Mouse (Mus musculus): ENCODE results near the gene Nudt3. TPM values are rescaled to one million over a fixed set of nuclear protein-coding genes. Genes with fewer than 3 reads are reported as not detected.
A peak's percentile ranks its signal among the peaks of the same experiment; 100 is the strongest.

Nudt3 gene
- polyA plus RNA-seq, 1 experiment from 2014 or later, result 37.2 TPM

DNA sequence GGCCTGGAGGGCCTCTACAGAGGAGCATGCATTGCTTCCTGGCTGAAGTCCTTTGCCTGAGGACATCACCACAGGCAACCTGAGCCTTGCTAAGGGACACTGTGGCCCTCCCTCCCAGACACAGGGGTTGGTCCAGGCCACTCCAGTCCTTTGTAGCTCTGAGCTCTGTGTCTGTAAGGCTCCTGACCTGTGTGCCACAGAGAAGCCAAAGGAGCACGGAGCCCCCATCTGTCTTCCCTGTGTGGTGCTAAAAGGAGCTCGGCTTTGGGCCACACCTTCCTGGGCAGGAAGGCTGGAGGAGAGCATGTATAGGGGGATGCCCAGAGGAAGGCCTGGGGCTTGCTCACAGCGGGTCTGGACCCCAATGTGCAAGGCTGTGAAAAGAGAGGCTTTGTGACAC, 81.3 kb downstream of the Nudt3 start:
- no peak overlapping the region for H3K27ac ChIP-seq (replicated peaks; ENCODE audit: low read depth, low read length)
- no peaks in the 10 kb centered on the region for H3K9me3 ChIP-seq (replicated peaks; ENCODE audit: control insufficient read depth, low read length)
- no peaks in the 10 kb centered on the region for H3K27me3 ChIP-seq (ENCODE audit: control insufficient read depth, insufficient read depth, low read length)
- no peaks in the 10 kb centered on the region for H3K36me3 ChIP-seq (replicated peaks; ENCODE audit: control insufficient read depth, insufficient read depth, low read depth, low read length)
- ATAC-seq (replicated peaks; ENCODE audit: insufficient number of reproducible peaks, low FRiP score, low TSS enrichment, low read depth) (no peak), DNase-seq (ENCODE audit: low spot score) (no peak)
- peaks cover 3% of the 10 kb centered on the region; the same call in 1 of the 2 replicates for H3K4me1 ChIP-seq (ENCODE audit: control insufficient read depth, insufficient read depth, low read length)
- H3K9ac ChIP-seq (replicated peaks; ENCODE audit: low read length), result no peak overlapping the region
- H3K4me2 ChIP-seq (ENCODE audit: low read depth, low read length), result no peak overlapping the region
- no peak overlapping the region for H3K4me3 ChIP-seq (ENCODE audit: low read depth, low read length)
- 78% methylated on average over 3 of the region's 3 CpGs for WGBS

DNA sequence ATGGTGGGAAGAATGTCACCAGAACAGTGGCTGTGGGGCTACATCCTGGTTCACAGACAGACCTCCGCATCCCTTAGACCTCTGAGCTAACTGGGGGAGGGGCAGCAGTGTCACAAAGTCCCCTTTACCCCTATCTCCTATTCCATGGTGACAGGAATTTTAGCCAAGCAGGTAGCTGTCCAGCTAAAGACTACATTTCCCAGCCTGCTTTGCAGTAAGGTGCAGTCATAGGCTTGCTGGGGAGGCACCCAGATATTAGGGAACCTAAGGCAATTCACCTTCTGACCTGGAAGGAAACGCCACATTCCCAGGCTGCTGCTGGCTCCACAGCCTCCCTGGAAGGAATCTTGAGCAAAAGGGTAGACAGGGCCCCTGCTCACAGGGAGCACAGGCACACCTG, 82.0 kb downstream of the Nudt3 start:
- no peak overlapping the region for H3K9ac ChIP-seq (replicated peaks; ENCODE audit: low read length)
- WGBS, result 53% methylated on average over 2 of the region's 2 CpGs
- H3K9me3 ChIP-seq (replicated peaks; ENCODE audit: control insufficient read depth, low read length), result no peaks in the 10 kb centered on the region
- peaks cover 3% of the 10 kb centered on the region; the same call in 1 of the 2 replicates for H3K4me1 ChIP-seq (ENCODE audit: control insufficient read depth, insufficient read depth, low read length)
- H3K27me3 ChIP-seq (ENCODE audit: control insufficient read depth, insufficient read depth, low read length), result no peaks in the 10 kb centered on the region
- no peak for DNase-seq (ENCODE audit: low spot score)
- no peak overlapping the region for H3K4me3 ChIP-seq (ENCODE audit: low read depth, low read length)
- no peak overlapping the region for H3K27ac ChIP-seq (replicated peaks; ENCODE audit: low read depth, low read length)
- no peak overlapping the region for H3K4me2 ChIP-seq (ENCODE audit: low read depth, low read length)
- H3K36me3 ChIP-seq (replicated peaks; ENCODE audit: control insufficient read depth, insufficient read depth, low read depth, low read length), result no peaks in the 10 kb centered on the region
- ATAC-seq (replicated peaks; ENCODE audit: insufficient number of reproducible peaks, low FRiP score, low TSS enrichment, low read depth), result no peak

DNA sequence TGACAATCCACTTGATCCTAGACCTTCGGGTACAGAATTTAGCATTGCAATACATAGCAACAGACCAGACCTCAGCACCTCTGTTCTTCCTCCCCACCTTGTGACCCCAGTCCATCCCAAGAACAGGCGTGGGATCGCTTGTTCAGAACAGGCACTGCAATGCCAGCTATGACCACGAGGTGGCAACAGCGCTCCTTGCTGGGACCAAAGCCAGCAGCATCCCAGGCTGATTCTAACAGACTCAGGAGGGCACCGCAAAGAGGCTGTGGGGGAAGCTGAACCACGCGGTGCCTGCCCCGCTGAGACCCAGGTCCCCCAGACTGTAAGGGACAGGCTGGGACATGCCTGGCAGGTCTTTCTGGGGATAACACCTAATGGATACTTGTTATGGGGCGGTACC, 88.6 kb downstream of the Nudt3 start:
- Histone ChIP-seq H3K36me3 (replicated peaks; ENCODE audit: control insufficient read depth, insufficient read depth, low read depth, low read length) (no peaks in the 10 kb centered on the region), H3K4me2 (ENCODE audit: low read depth, low read length) (no peak overlapping the region; the same call in 1 of the 2 replicates), H3K4me3 (ENCODE audit: low read depth, low read length) (no peak overlapping the region)

GRCm38 (mm10) chr17:27533354-27533753, 89.9 kb downstream of the Nudt3 start:
- Histone ChIP-seq H3K4me2 (ENCODE audit: low read depth, low read length) (no peak overlapping the region), H3K4me3 (ENCODE audit: low read depth, low read length) (no peak overlapping the region), H3K27ac (replicated peaks; ENCODE audit: low read depth, low read length) (no peak overlapping the region), H3K27me3 (ENCODE audit: control insufficient read depth, insufficient read depth, low read length) (no peaks in the 10 kb centered on the region), H3K9ac (replicated peaks; ENCODE audit: low read length) (no peak overlapping the region), H3K4me1 (ENCODE audit: control insufficient read depth, insufficient read depth, low read length) (no peaks in the 10 kb centered on the region), H3K9me3 (replicated peaks; ENCODE audit: control insufficient read depth, low read length) (no peaks in the 10 kb centered on the region), H3K36me3 (replicated peaks; ENCODE audit: control insufficient read depth, insufficient read depth, low read depth, low read length) (no peaks in the 10 kb centered on the region)
- 82% methylated on average over 3 of the region's 3 CpGs for WGBS
- DNase-seq (ENCODE audit: low spot score) (no peak), ATAC-seq (replicated peaks; ENCODE audit: insufficient number of reproducible peaks, low FRiP score, low TSS enrichment, low read depth) (no peak)

More for the DNA sequence above, 88.6 kb downstream of the Nudt3 start:
- no peak overlapping the region for H3K27ac ChIP-seq (replicated peaks; ENCODE audit: low read depth, low read length)
- ATAC-seq (replicated peaks; ENCODE audit: insufficient number of reproducible peaks, low FRiP score, low TSS enrichment, low read depth) (peak; percentile 81), DNase-seq (ENCODE audit: low spot score) (peak; percentile 95)
- no peaks in the 10 kb centered on the region for H3K9me3 ChIP-seq (replicated peaks; ENCODE audit: control insufficient read depth, low read length)
- H3K9ac ChIP-seq (replicated peaks; ENCODE audit: low read length), result no peak overlapping the region
- H3K4me1 ChIP-seq (ENCODE audit: control insufficient read depth, insufficient read depth, low read length), result no peaks in the 10 kb centered on the region
- WGBS, result 2% methylated on average over 10 of the region's 10 CpGs
- H3K27me3 ChIP-seq (ENCODE audit: control insufficient read depth, insufficient read depth, low read length), result no peaks in the 10 kb centered on the region

- Histone ChIP-seq H3K4me1 (ENCODE audit: control insufficient read depth, insufficient read depth, low read length) (no peaks in the 10 kb centered on the region), H3K27ac (replicated peaks; ENCODE audit: low read depth, low read length) (no peak overlapping the region), H3K9me3 (replicated peaks; ENCODE audit: control insufficient read depth, low read length) (no peaks in the 10 kb centered on the region), H3K27me3 (ENCODE audit: control insufficient read depth, insufficient read depth, low read length) (no peaks in the 10 kb centered on the region), H3K4me3 (ENCODE audit: low read depth, low read length) (no peak overlapping the region), H3K36me3 (replicated peaks; ENCODE audit: control insufficient read depth, insufficient read depth, low read depth, low read length) (no peaks in the 10 kb centered on the region), H3K4me2 (ENCODE audit: low read depth, low read length) (no peak overlapping the region), H3K9ac (replicated peaks; ENCODE audit: low read length) (no peak overlapping the region)
- no peak for ATAC-seq (replicated peaks; ENCODE audit: insufficient number of reproducible peaks, low FRiP score, low TSS enrichment, low read depth)
- DNase-seq (ENCODE audit: low spot score), result no peak
- WGBS, result 92% methylated on average over 8 of the region's 8 CpGs
These were observed 91.2 kb downstream of the Nudt3 start for GRCm38 (mm10) chr17:27532095-27532494.

Other genes starting within 250 kb of the Nudt3 start
- 0.49 and 0.88 TPM in 2 replicates for gene Grm4, start 102.1 kb downstream of the Nudt3 start, polyA plus RNA-seq (2014; fragmentation: Nextera tagmentation; extraction: Ambion mirVana)
- 415 and 428 TPM in 2 replicates for gene Hmga1, start 67.0 kb downstream of the Nudt3 start, polyA plus RNA-seq (2014; fragmentation: Nextera tagmentation; extraction: Ambion mirVana)
- 13.3 and 16.7 TPM in 2 replicates for gene AI413582, start 57.7 kb downstream of the Nudt3 start, polyA plus RNA-seq (2014; fragmentation: Nextera tagmentation; extraction: Ambion mirVana)
- not detected in 2 replicates for gene RPS10-NUDT3, start 11.7 kb upstream of the Nudt3 start, polyA plus RNA-seq (2014; fragmentation: Nextera tagmentation; extraction: Ambion mirVana)
- 919 and 920 TPM in 2 replicates for gene Rps10, start 13.2 kb upstream of the Nudt3 start, polyA plus RNA-seq (2014; fragmentation: Nextera tagmentation; extraction: Ambion mirVana)
- gene Pacsin1, start 32.0 kb upstream of the Nudt3 start, polyA plus RNA-seq (2014; fragmentation: Nextera tagmentation; extraction: Ambion mirVana), result 4.7 and 6.4 TPM in 2 replicates
- 0.18 TPM in 1 of 2 replicates, not detected in the other for gene Spdef, start 105.5 kb upstream of the Nudt3 start, polyA plus RNA-seq (2014; fragmentation: Nextera tagmentation; extraction: Ambion mirVana)
- 12.4 and 12.7 TPM in 2 replicates for gene D17Wsu92e, start 197.2 kb upstream of the Nudt3 start, polyA plus RNA-seq (2014; fragmentation: Nextera tagmentation; extraction: Ambion mirVana)
- 355 and 368 TPM in 2 replicates for gene Snrpc, start 214.7 kb upstream of the Nudt3 start, polyA plus RNA-seq (2014; fragmentation: Nextera tagmentation; extraction: Ambion mirVana)
- 5.2 and 6.4 TPM in 2 replicates for gene Uhrf1bp1, start 232.9 kb upstream of the Nudt3 start, polyA plus RNA-seq (2014; fragmentation: Nextera tagmentation; extraction: Ambion mirVana)